Comparison of ENCODE assay signal across 8 mouse cellular contexts in the genomic region with DNA sequence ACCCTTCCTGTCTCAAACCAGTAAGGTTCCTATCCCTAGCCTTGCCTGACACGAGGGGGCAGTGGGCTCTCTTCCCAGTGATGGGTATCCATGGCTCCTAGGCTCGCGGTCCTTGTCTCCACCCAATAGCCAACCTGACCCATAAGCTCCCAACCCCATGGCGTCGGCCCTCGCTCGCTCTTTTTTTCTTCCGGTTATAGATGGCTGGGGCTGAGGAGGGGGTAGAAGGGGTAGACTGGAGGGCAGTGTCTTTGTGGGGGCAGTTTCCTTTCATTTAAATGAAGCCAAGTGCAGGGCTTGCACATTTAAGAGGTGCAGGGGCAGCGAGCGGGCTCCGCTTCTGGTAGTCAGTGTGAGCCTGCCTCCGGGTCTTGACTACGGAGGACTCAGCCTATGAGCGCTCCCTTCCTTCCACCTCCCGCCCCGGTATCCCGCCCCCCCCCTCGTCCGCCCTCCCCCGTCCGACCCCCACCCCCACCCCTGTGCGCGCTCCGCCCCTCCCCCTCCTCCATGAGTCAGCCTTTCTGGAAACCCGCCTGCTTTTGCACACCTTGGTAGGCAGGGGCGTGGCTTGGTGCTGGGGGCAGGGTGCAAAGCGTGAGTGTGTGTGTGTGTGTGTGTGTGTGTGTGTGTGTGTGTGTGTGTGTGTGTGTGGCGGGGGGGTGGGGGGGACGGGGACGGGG. TPM values are rescaled to one million over a fixed set of nuclear protein-coding genes. Genes with fewer than 3 reads are reported as not detected.
DNase-seq lines count a peak whose midpoint lies in the region; TF ChIP-seq lines count a peak whose summit lies in the region.

No protein-coding gene starts in this region.

- H3K4me1 ChIP-seq in E14TG2a.4 (replicated peaks; ENCODE audit: low read depth, low read length) = peaks cover 32% of the 10 kb centered on the region

- H3K9me3 ChIP-seq in E14TG2a.4 (ENCODE audit: low read length) = no peaks in the 10 kb centered on the region

- peak; percentile 50 for DNase-seq in adrenal gland, adult 8-10 months
- DNase-seq in embryo, embryonic 9.5 days (ENCODE audit: extremely low spot score) = peak; percentile 55
- DNase-seq in heart, postnatal 4 days = peak; percentile 60
- peak; percentile 35 to 42 for DNase-seq in left cerebral cortex, adult 18-20 months (ENCODE audit: low spot score in 2 of 2)
- peak; percentile 68 for DNase-seq in lung, postnatal 36 days
- DNase-seq in right cerebral cortex, postnatal 14 days = peak; percentile 71
- DNase-seq in gastrocnemius, postnatal 10 days = no peak

- TF ChIP-seq CTCF in E14TG2a.4 (conservative IDR thresholded peaks at IDR 0.05; ENCODE audit: low read length) = no peak

- peaks cover 70% of the 10 kb centered on the region for H3K36me3 ChIP-seq in E14TG2a.4 (ENCODE audit: insufficient read depth, low read length)

- H3K4me3 ChIP-seq in E14TG2a.4 (replicated peaks; ENCODE audit: low read length) = peak overlapping the region; percentile 76

- H3K27me3 ChIP-seq in E14TG2a.4 (ENCODE audit: insufficient read depth, low read length) = no peaks in the 10 kb centered on the region

RNA-seq across cellular contexts. Expression of a gene that starts 18.0 kb away (rescaled TPM):
- total RNA-seq in adrenal gland, adult 8-10 months (2022) = 10 to 100 TPM; 48.9 to 57.3 (median 52.2) TPM
- 10 to 100 TPM; 11.2 to 14.9 TPM for total RNA-seq in heart, postnatal 4 days (2021)
- total RNA-seq in left cerebral cortex, adult 18-20 months (2021) = 10 to 100 TPM; 74.7 to 77.3 TPM
- total RNA-seq in gastrocnemius, postnatal 10 days (2021) = 10 to 100 TPM; 13.1 to 13.5 TPM

RNA-seq across cellular contexts. Expression of a gene that starts 18.0 kb away (rescaled TPM):
- total RNA-seq in adrenal gland, adult 8-10 months (2022) = 10 to 100 TPM; 23.4 to 35.5 (median 30.3) TPM
- 10 to 100 TPM; 12.7 to 14.0 TPM for total RNA-seq in heart, postnatal 4 days (2021)
- total RNA-seq in left cerebral cortex, adult 18-20 months (2021) = 10 to 100 TPM; 21.0 to 24.3 TPM
- total RNA-seq in gastrocnemius, postnatal 10 days (2021) = 10 to 100 TPM; 21.0 to 21.3 TPM

RNA-seq across cellular contexts. Expression of a gene that starts 33.8 kb away (rescaled TPM):
- 10 to 100 TPM; 18.4 to 36.4 (median 26.2) TPM for total RNA-seq in adrenal gland, adult 8-10 months (2022)
- total RNA-seq in heart, postnatal 4 days (2021) = 10 to 100 TPM in 1 of 2 experiments, 1 to 10 TPM in 1; 8.5 to 10.4 TPM
- 10 to 100 TPM; 34.2 to 41.3 TPM for total RNA-seq in left cerebral cortex, adult 18-20 months (2021)
- total RNA-seq in gastrocnemius, postnatal 10 days (2021) = 1 to 10 TPM; 6.8 to 8.0 TPM

RNA-seq across cellular contexts. Expression of a gene that starts 34.2 kb away (rescaled TPM):
- 10 to 100 TPM; 12.8 to 44.5 (median 22.1) TPM for total RNA-seq in adrenal gland, adult 8-10 months (2022)
- total RNA-seq in heart, postnatal 4 days (2021) = under 1 TPM; 0.14 to 0.31 TPM
- total RNA-seq in left cerebral cortex, adult 18-20 months (2021) = 10 to 100 TPM; 17.5 to 18.7 TPM
- under 1 TPM; 0.26 to 0.59 TPM for total RNA-seq in gastrocnemius, postnatal 10 days (2021)

RNA-seq across cellular contexts. Expression of a gene that starts 37.6 kb away (rescaled TPM):
- total RNA-seq in adrenal gland, adult 8-10 months (2022) = 10 to 100 TPM; 18.4 to 21.7 (median 20.9) TPM
- total RNA-seq in heart, postnatal 4 days (2021) = 10 to 100 TPM; 14.4 to 17.5 TPM
- 10 to 100 TPM; 17.8 to 20.5 TPM for total RNA-seq in left cerebral cortex, adult 18-20 months (2021)
- total RNA-seq in gastrocnemius, postnatal 10 days (2021) = 10 to 100 TPM; 12.3 to 12.4 TPM
